Mouse (Mus musculus) forebrain, embryonic 12.5 days (tissue): ENCODE measurements at regions not wholly inside any gene's neighbourhood (a gene's known extent, or its start where the extent isn't known, plus 50 kb on each side); places are given as distances from the start of the nearest gene placed in this dataset.
A peak's percentile ranks its signal among the peaks of the same experiment; 100 is the strongest.
"Not testable (repeated sequence)": the region's sequence is repeated elsewhere in the genome, so short reads cannot be mapped to it uniquely, and the experiment has no call there.

Experiments
- ATAC-seq: fragments of 200-750 bp; cut with Nextera tagmentation; 2 replicates; pipeline ENCODE4 v1.8.0; 2017; ENCODE audit warnings: moderate TSS enrichment; ENCODE audit not compliant: low FRiP score
- H3K27ac ChIP-seq: fragments of 300-500 bp; sonication (generic); 2 replicates; pipeline ENCODE4 v1.5.1; 2016; ENCODE audit warnings: mild to moderate bottlenecking
- H3K27me3 ChIP-seq: fragments of 300-500 bp; sonication (generic); 2 replicates; pipeline ENCODE4 v1.6.1; 2016; ENCODE audit warnings: mild to moderate bottlenecking
- H3K36me3 ChIP-seq: fragments of 300-500 bp; sonication (generic); replicated peaks from 2 replicates; pipeline ENCODE4 v1.6.1; 2016; ENCODE audit warnings: mild to moderate bottlenecking
- H3K4me1 ChIP-seq: fragments of 300-500 bp; sonication (generic); 2 replicates; pipeline ENCODE4 v1.6.1; 2016
- H3K4me2 ChIP-seq: fragments of 300-500 bp; sonication (generic); 2 replicates; pipeline ENCODE4 v1.6.1; 2016; ENCODE audit warnings: mild to moderate bottlenecking, moderate library complexity
- H3K4me3 ChIP-seq: fragments of 300-500 bp; sonication (generic); replicated peaks from 2 replicates; pipeline ENCODE4 v1.5.1; 2016; ENCODE audit warnings: mild to moderate bottlenecking
- H3K9ac ChIP-seq: fragments of 300-500 bp; sonication (generic); 2 replicates; pipeline ENCODE4 v1.6.1; 2016; ENCODE audit warnings: mild to moderate bottlenecking
- H3K9me3 ChIP-seq: fragments of 300-500 bp; sonication (generic); 2 replicates; pipeline ENCODE4 v1.6.1; 2016
- WGBS: fragments of 180-500 bp; shearing (Covaris S2); methylation state at CpG from one replicate; pipeline ENCODE4 v1.1.7; 2016; 5-methylcytosine and 5-hydroxymethylcytosine counted together

DNA sequence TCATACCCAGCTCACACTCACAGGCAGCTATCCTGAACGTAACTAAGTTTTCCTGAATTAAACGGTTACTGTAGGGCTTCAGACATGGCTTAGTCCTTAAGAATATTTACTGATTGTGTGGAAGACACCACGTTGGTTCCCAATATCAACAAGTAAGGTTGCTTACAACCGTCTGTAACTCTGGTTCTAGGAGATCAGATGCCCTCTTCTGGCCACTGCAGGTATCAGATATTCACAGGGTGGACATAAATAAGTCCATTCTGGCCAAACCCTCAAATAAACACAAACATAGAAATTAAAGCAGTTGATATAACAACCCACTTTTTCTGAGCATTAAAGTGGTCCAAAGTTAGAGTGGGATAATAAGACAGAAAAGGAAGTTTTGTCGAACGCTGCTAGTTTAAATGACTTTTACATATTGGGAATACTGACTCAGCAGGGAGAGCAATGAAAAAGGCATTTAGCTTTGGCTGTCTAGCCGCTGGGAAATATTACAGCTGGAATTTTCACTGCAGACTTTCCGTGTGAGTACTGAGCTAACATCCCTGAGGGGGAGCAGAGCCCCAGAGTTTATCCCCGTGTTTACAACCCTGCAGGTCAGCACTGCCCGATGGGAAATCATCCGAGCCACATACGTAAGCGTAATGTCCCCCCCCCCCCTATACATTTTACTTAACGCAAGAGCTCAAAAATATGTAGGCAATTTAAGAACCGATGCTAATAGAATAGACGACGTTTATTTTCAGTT is 264.4 kb downstream of the Pou4f1 start:
- H3K27me3 ChIP-seq: no peaks in the 10 kb centered on the region
- no peak overlapping the region for H3K4me3 ChIP-seq
- no peak overlapping the region for H3K27ac ChIP-seq
- ATAC-seq: no peak
- no peaks in the 10 kb centered on the region for H3K4me1 ChIP-seq
- no peak overlapping the region for H3K9ac ChIP-seq
- no peaks in the 10 kb centered on the region for H3K9me3 ChIP-seq
- H3K4me2 ChIP-seq: no peak overlapping the region
- no peaks in the 10 kb centered on the region for H3K36me3 ChIP-seq
- WGBS: 82% methylated on average over 17 of the region's 17 CpGs

DNA sequence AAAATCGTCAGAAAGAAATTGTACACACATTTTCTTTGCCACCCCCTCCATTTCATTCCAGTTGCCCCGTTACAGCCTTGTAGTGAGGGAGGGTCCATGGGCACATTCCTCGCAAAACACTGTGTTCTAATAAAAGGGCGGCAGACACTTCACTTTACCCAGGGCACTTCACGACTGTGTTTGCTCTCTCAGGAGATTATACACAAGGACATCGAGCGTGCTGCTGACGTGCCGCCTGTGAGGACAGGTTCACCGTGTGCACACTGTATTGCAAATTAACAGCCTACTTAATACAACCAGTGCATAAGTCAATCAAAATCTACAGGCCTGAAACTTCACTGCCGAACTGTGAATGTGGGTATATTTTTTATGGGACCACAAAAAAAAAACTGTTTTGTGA is 274.6 kb downstream of the Pou4f1 start:
- Histone ChIP-seq H3K9me3 (no peaks in the 10 kb centered on the region), H3K27me3 (no peaks in the 10 kb centered on the region), H3K27ac (no peak overlapping the region), H3K4me3 (no peak overlapping the region), H3K4me1 (no peaks in the 10 kb centered on the region; the same call in 1 of the 2 replicates), H3K9ac (no peak overlapping the region), H3K36me3 (no peaks in the 10 kb centered on the region), H3K4me2 (no peak overlapping the region)
- ATAC-seq: no peak
- 70% methylated on average over 11 of the region's 11 CpGs for WGBS

DNA sequence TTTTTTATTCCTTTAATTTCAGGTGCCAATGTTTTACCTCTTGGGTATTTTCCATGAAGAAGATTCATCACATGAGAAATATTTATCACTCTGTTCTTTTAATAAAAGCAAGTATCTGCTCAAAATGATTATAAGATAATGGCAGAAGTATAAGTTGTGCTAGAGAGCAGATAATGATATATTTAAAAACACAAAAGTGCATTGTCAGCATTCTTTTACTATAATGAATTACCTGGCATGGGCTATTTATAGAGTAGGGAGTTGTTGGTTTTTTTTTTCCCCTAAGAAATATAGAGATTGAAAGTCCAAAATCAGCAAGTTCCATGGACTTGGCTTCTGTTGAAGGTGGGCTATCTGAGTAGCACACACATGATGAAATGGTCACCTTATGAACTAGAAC is 292.7 kb downstream of the Pou4f1 start:
- H3K36me3 ChIP-seq: no peaks in the 10 kb centered on the region
- no peaks in the 10 kb centered on the region for H3K4me1 ChIP-seq
- no peak overlapping the region for H3K9ac ChIP-seq
- H3K9me3 ChIP-seq: no peaks in the 10 kb centered on the region
- no peaks in the 10 kb centered on the region; the same call in 1 of the 2 replicates for H3K27me3 ChIP-seq
- no peak overlapping the region for H3K4me2 ChIP-seq
- no peak overlapping the region for H3K4me3 ChIP-seq
- H3K27ac ChIP-seq: no peak overlapping the region
- ATAC-seq: no peak

DNA sequence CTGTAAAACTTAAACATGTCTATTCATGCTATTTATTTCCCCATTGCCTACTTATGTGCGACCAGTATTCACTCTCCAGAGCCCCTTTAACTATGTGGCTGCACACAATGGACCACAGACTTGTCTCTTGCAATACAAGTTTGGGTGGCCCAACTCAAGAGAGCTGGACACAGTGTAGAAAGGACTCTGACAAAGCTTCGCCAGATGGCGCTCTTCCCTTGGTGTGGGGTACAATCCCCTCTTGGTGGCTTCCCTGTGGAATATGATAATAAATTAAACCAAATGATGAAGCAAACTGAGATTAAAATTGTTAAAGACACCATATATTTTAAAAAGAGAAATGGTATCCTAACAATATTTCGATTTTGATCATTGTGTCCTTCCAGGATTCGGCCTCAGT is 302.6 kb upstream of the Ednrb start:
- H3K4me3 ChIP-seq: no peak overlapping the region
- H3K9ac ChIP-seq: no peak overlapping the region
- H3K9me3 ChIP-seq: no peaks in the 10 kb centered on the region
- no peak overlapping the region for H3K4me2 ChIP-seq
- 56% methylated on average over 5 of the region's 5 CpGs for WGBS
- H3K4me1 ChIP-seq: peaks cover 3% of the 10 kb centered on the region; the same call in 1 of the 2 replicates
- peak; percentile 63; the same call in 1 of the 2 replicates for ATAC-seq
- no peaks in the 10 kb centered on the region for H3K27me3 ChIP-seq
- no peak overlapping the region for H3K27ac ChIP-seq
- no peaks in the 10 kb centered on the region for H3K36me3 ChIP-seq

DNA sequence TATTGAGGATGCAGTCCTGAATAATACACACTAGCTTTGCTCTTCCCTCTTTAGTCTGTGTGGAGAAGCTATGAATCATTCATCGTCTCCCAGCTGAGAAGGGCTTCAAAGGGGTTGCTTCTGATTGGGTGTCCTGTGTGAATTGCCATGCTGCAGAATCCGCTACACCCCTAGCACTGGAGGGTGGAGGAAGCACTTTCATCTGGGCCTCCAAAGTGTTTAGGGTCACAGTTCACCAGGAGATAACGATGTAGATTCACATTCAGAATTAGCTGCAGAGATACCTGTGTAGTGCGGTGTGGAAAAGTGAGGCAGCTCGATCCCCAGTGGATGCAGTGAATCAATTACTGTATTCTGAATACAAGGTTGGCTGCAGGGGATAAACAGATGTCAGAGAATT is 301.2 kb upstream of the Ednrb start:
- 37% methylated on average over 5 of the region's 5 CpGs for WGBS
- no peak overlapping the region for H3K27ac ChIP-seq
- ATAC-seq: peak; percentile 60; the same call in 1 of the 2 replicates

DNA sequence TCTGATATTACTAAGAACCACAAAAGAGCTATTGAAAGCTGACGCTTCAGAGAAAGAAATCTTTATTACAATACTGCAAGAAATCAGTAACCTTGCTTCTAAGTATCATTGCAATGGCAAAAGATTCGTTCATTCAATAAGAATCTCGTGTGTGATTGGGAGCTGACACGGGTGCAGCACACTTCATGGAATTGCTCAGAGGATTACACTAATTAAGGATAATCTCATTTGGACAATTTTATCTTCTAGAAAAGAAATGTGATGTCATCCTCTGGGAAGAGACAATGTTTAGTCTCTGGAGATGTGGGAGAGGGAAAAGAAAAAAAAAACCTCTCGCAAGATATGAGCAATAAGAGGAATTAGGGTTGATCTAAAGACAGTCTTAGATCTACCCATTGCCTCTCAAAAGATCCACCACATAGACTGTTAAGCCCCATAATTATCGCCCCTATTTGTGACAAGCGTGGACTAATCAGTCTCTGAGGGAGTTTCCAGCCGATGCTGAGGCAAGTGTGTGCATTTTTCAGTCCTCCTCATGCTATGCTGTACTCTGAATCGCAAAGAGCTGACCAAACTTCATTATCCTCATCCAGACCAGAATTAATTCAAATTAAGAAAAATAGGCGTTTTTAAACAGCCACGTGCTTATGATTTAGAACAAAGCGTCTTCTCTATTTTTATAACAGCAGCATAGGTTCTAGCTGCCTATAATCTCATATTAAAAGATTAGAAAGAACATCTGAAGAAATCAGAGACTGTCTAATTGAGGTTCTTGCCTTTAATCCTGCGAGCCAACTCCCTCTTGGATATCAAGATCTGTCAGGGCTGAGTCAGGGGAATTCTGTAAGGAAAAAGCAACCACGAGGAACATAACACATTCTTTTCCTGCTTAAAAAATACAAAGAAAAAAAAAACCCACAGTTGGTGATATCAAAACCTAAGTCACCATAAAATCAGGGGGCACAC is 271.1 kb upstream of the Ednrb start:
- Histone ChIP-seq H3K4me3 (no peak overlapping the region), H3K4me1 (peaks cover 4% of the 10 kb centered on the region), H3K27me3 (0 out of 2 replicates have a peak, but pooled peaks cover 3% of the 10 kb centered on the region), H3K4me2 (no peak overlapping the region), H3K27ac (no peak overlapping the region), H3K9me3 (no peaks in the 10 kb centered on the region), H3K36me3 (no peaks in the 10 kb centered on the region), H3K9ac (no peak overlapping the region)
- ATAC-seq: peak; percentile 49; the same call in 1 of the 2 replicates
- 36% methylated on average over 14 of the region's 14 CpGs for WGBS

More for the DNA sequence above, 301.2 kb upstream of the Ednrb start:
- no peaks in the 10 kb centered on the region for H3K27me3 ChIP-seq
- peaks cover 3% of the 10 kb centered on the region; the same call in 1 of the 2 replicates for H3K4me1 ChIP-seq
- no peak overlapping the region for H3K4me2 ChIP-seq
- H3K9ac ChIP-seq: no peak overlapping the region
- no peaks in the 10 kb centered on the region for H3K9me3 ChIP-seq
- no peak overlapping the region for H3K4me3 ChIP-seq
- no peaks in the 10 kb centered on the region for H3K36me3 ChIP-seq

DNA sequence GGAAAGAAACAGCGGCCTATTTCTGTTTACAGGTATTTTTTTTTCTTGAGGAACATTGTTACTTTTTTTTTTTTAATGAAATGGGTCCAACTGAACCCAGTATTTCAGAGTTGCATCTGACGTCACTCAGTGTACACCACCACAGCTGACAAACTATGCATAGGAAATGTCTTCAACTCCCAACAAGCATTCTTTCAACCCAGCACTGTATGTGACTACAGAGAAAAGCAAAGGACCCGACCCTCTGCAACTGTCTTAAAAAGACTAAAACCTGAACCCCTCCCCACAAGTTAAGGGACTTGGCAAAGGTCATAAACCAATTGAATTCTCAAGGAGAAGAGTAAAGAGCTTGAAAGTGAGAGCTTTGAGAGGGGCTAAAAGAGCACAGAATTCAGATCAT is 270.0 kb upstream of the Ednrb start:
- 67% methylated on average over 3 of the region's 3 CpGs for WGBS
- no peak for ATAC-seq
- Histone ChIP-seq H3K4me2 (no peak overlapping the region), H3K4me3 (no peak overlapping the region), H3K27ac (no peak overlapping the region), H3K27me3 (0 out of 2 replicates have a peak, but pooled peaks cover 3% of the 10 kb centered on the region), H3K4me1 (peaks cover 4% of the 10 kb centered on the region), H3K36me3 (no peaks in the 10 kb centered on the region), H3K9me3 (no peaks in the 10 kb centered on the region), H3K9ac (no peak overlapping the region)

DNA sequence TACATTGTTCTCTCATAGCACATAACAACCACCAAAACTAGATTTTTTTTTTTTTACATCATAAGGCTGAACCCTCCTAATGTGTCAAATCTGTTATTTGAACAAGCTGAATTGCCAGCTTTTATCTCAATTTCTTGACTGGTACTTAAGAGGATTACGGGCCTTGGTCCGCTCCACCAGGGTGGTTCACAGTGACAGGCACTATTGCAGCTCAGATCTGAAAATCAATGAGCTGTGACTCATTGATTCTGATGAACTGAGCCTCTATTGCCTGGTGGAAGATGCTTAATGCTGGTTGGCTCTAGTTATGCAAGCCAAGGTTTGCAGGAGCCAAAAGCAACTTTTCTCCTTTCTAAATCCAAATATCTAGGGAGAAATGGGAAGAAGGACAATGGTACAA is 269.2 kb upstream of the Ednrb start:
- WGBS: 23% methylated on average over 2 of the region's 2 CpGs
- Histone ChIP-seq H3K36me3 (no peaks in the 10 kb centered on the region), H3K9ac (no peak overlapping the region), H3K4me1 (peaks cover 4% of the 10 kb centered on the region), H3K4me3 (no peak overlapping the region), H3K9me3 (no peaks in the 10 kb centered on the region), H3K27ac (no peak overlapping the region), H3K27me3 (0 out of 2 replicates have a peak, but pooled peaks cover 3% of the 10 kb centered on the region), H3K4me2 (no peak overlapping the region)
- no peak for ATAC-seq

DNA sequence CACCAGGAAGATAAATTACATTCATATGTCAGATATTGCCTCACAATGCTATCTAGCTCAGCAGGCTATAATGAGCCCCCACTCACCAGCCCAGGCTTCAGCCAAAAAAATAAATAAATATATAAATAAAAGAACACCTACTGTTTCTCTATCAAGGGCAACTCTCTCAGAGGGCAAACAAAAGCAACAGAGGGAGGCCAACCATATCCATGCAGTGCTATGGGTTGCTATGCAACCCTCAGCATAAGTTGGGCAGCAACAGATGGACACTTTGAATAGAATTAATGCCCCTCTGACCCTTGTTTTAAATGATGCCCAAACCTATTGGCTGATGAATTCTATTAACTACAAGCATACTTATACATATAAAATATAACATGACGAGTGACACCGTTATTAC is 242.2 kb upstream of the Ednrb start:
- no peak overlapping the region for H3K9ac ChIP-seq
- no peaks in the 10 kb centered on the region for H3K4me1 ChIP-seq
- H3K27me3 ChIP-seq: no peaks in the 10 kb centered on the region
- no peak overlapping the region for H3K27ac ChIP-seq
- no peak overlapping the region for H3K4me3 ChIP-seq
- ATAC-seq: peak; percentile 51; the same call in 1 of the 2 replicates
- H3K9me3 ChIP-seq: no peaks in the 10 kb centered on the region
- H3K36me3 ChIP-seq: no peaks in the 10 kb centered on the region
- WGBS: 74% methylated on average over 2 of the region's 2 CpGs
- H3K4me2 ChIP-seq: no peak overlapping the region

DNA sequence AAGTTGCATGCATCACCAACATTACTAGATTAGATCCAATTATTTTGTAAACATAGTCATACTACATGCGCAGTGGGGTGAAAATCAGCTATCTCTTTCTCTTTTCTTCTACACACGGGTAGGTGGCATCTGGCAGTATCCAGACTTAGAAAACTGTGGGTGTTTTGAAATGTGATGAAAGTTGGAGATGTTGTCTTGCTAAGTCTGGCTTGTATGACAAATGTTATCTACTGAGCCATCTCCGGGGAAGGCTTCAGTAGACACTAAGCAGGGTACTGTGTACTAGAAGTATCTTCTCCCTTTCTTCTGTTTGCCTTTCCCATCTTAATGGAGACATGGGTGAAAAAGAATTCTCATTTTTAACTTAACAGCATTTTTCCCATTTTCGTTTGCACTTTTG is 220.0 kb upstream of the Ednrb start:
- H3K9me3 ChIP-seq, H3K4me1 ChIP-seq, H3K36me3 ChIP-seq, H3K4me2 ChIP-seq, H3K27me3 ChIP-seq, H3K27ac ChIP-seq, H3K4me3 ChIP-seq, H3K9ac ChIP-seq, ATAC-seq: not testable (repeated sequence)
- 82% methylated on average over 1 of the region's 4 CpGs for WGBS

DNA sequence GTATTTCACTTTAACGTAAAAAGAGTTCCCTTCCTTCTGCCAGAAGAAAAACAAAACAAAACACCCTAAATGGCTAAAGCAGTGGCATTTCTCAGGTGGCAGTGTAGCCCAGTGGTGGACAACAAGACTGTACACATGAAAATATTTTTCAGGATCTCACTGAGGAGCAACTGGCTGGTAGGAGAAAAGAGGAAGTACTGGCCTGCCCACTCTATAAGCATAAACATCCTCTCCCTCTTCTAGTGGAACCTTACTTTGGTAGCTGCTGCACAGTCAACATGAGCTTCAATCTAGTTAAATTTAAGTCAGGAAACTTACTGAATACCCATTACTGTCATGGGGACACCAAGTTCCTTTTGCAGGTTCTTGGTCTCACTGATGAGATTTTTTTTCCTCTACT is 209.5 kb upstream of the Ednrb start:
- no peaks in the 10 kb centered on the region for H3K4me1 ChIP-seq
- H3K27ac ChIP-seq: no peak overlapping the region
- no peaks in the 10 kb centered on the region for H3K27me3 ChIP-seq
- 74% methylated on average over 1 of the region's 1 CpGs for WGBS
- H3K9me3 ChIP-seq: no peaks in the 10 kb centered on the region
- H3K4me3 ChIP-seq: no peak overlapping the region
- ATAC-seq: no peak
- H3K4me2 ChIP-seq: no peak overlapping the region
- no peak overlapping the region for H3K9ac ChIP-seq
- H3K36me3 ChIP-seq: no peaks in the 10 kb centered on the region

DNA sequence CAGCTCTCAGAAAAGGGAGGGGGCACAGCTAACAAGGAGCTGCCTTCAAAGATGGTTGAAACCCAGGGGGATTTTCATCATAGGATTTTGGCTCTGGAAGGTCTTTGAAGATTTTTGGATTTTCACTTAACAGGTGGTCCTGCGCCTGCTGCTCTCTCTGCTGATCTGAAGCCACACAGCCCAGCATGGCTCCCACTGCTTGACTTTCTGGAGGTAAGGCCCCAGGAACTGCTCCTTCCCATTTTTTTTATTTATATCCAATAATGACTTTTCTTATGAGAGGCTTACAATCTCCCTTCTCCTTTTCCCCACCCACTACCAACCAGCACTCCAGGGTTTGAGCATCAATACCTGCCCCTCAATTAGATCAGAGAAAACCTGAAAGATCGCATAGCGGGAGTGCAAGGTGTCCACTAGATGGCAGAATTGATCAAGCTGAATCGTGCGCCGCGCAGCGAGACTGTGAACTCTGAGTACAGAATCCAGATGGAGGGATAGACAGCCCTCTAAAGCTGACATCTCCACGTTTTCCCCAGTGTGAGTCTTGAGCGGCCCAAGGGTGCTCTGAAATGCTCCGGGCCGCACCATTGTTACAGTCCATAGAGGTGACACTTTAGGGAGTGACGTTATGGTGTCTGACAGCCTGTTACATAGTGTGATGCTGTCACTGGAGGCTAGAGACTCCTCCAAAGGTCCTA is 194.6 kb upstream of the Ednrb start:
- Histone ChIP-seq H3K9me3 (no peaks in the 10 kb centered on the region), H3K27me3 (peaks cover 17% of the 10 kb centered on the region), H3K9ac (no peak overlapping the region), H3K4me2 (0 out of 2 replicates have a peak overlapping the region, but pooled peaks have one; percentile 24), H3K4me3 (no peak overlapping the region), H3K27ac (no peak overlapping the region), H3K4me1 (0 out of 2 replicates have a peak, but pooled peaks cover 2% of the 10 kb centered on the region), H3K36me3 (no peaks in the 10 kb centered on the region)
- peak; percentile 89 for ATAC-seq
- WGBS: 9% methylated on average over 13 of the region's 13 CpGs
